Mouse (Mus musculus) bone marrow, adult 2 months (tissue): ENCODE data around the gene Veph1.

Experiments
- CTCF ChIP-seq: fragments of 200-500 bp; IDR thresholded peaks from 2 replicates; pipeline ENCODE4 v1.5.1; 2011; ENCODE audit warnings: low read length, control low read depth; ENCODE audit not compliant: control insufficient read depth, insufficient read depth
- POLR2A ChIP-seq: fragments of 200-500 bp; IDR thresholded peaks from 2 replicates; pipeline ENCODE4 v1.6.1; 2011; ENCODE audit warnings: low read depth, mild to moderate bottlenecking, control low read depth, low read length, borderline replicate concordance; ENCODE audit not compliant: control insufficient read depth

DNA sequence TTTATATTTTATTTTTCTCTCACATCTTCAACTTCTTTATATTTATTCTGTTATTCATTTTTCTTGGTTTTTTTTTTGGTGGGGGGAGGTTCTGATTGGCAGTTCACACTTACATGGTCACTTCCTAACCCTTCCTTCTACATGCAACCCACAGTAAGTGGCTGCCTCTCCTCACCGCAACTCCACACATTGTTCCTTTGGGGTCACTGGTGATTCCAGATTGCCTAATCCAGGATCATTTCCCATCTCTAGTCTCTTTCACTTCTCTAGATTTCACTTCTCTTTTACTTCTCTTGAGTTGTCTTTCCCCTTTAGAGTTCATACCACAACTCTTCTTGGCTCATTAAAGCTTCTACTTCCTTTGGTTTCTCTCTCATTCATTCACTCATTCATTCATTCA is 83.1 kb downstream of the Veph1 start:
- TF ChIP-seq CTCF (no peak), POLR2A (no peak)
